ENCODE assay signal across 13 mouse cellular contexts in genomic region chr2:26134591-26134990, GRCm38 (mm10).
"Had no signal": no experiment of that assay in that cellular context is flagged by ENCODE, and none has a peak within 500 bp of the region (broad histone marks: within the 10 kb centered on the region; RNA-seq: fewer than 3 reads in every experiment).

No protein-coding gene starts in this region.

- DNase-seq: layer of hippocampus, postnatal 36 days; lung, embryonic 14.5 days; lung, postnatal 10 days; lung, postnatal 4 days; retina, postnatal 1 day; right cerebral cortex, postnatal 4 days; spleen, adult 18-20 months; thymus, adult 18-20 months; thymus, postnatal 14 days had no signal

- H3K4me2 ChIP-seq: limb, embryonic 15.5 days; lung, embryonic 14.5 days; midbrain, embryonic 11.5 days; neural tube, embryonic 13.5 days had no signal

- H3K9me3 ChIP-seq: limb, embryonic 15.5 days; neural tube, embryonic 13.5 days had no signal

- H3K27me3 ChIP-seq: limb, embryonic 15.5 days; neural tube, embryonic 13.5 days had no signal

- H3K9ac ChIP-seq: limb, embryonic 15.5 days; lung, embryonic 14.5 days had no signal

- H3K4me3 ChIP-seq: limb, embryonic 15.5 days; neural tube, embryonic 13.5 days had no signal

- ATAC-seq: midbrain, embryonic 16.5 days had no signal
